Mouse (Mus musculus) WW6 (cell line): ENCODE results near the gene H2afj.
"Not testable (repeated sequence)": the region's sequence is repeated elsewhere in the genome, so short reads cannot be mapped to it uniquely, and the experiment has no call there.

Experiments
- DNase-seq: peaks from one replicate; pipeline ENCODE4 v3.0.0-alpha.2; 2013; ENCODE audit warnings: low read depth, low spot score

H2afj gene

DNA sequence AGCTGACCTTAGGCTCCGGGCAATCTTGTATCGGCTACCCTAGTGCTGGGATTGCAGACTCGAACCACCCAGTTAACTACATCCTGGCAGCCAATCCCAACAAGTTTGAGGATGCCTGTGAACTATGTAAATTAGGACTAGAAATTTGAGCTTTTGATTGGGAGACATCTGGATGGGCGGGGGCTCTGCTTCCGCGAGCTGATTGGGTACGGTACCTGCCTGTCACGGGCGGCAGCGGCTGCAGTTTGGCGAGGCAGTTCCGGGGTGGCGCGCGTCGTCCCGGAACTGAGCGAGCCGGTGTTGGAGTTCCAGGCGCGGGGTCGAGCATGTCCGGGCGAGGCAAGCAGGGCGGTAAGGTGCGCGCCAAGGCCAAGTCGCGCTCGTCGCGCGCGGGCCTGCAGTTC lies at the start of gene H2afj:
Gene H2afj, plus strand, starts transcription at position 231 of the 404 bp plus-strand sequence.
- DNase-seq: peak; percentile 95

DNA sequence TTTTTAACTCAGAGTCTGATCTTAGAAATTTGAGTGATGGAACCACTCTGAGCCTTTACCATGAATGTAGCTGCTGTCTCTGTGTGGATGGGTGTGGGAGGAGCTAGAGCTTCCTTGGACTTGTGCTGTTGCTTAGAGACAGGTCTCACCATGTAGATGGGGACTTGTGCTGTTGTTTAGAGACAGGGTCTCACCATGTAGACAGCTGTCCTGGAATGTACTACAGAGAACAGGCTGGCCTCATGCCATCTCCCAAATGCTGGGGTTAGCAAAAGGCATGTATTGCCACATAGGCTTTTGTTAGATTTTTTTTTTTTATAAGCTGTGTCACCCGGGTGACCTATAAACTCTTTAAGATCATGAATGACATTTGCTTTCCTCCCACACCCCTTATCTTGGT lies 44.1 kb upstream of the H2afj start:
- DNase-seq: no peak

DNA sequence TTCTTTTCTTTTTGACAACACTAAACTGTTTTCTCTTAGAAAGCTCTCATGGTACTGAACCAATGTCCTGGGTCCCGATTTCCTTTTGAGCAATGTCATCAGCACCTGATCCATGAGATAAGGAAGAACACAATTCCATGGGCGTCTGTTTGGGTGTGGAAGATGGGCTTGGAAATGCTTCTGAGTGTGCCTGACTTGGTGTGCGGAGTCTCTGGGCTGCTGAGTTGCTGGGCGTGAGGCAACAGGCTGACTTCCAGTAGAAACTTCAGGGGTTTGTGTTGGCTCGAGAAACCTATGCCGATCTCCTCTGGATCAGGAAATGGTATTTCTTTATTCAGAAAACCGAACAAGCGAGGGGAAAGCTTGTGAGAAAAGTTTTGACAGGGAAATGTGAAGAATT lies 38.9 kb upstream of the H2afj start:
- no peak for DNase-seq

DNA sequence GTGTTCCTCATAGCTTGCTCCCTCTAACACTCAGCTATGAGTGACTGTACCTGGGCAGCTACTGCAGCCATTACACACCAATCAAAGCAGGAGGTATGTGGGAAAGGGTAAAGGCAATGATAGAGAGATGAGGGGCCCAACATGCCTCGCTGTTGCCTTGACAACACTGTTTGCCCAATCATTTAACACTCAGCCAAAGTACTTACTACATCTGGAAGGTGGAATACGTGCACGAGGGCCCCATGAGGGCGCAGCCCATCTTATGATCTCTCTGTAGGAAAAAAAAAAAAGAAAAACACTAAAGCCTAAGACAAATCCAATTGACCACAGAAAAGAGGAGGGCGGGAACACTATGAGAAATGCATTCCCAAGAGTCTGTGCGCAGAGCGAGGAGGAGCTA lies 38.2 kb upstream of the H2afj start:
- DNase-seq: no peak

- DNase-seq: no peak
These were observed 31.7 kb upstream of the H2afj start for GRCm38 (mm10) chr6:136776392-136776791.

DNA sequence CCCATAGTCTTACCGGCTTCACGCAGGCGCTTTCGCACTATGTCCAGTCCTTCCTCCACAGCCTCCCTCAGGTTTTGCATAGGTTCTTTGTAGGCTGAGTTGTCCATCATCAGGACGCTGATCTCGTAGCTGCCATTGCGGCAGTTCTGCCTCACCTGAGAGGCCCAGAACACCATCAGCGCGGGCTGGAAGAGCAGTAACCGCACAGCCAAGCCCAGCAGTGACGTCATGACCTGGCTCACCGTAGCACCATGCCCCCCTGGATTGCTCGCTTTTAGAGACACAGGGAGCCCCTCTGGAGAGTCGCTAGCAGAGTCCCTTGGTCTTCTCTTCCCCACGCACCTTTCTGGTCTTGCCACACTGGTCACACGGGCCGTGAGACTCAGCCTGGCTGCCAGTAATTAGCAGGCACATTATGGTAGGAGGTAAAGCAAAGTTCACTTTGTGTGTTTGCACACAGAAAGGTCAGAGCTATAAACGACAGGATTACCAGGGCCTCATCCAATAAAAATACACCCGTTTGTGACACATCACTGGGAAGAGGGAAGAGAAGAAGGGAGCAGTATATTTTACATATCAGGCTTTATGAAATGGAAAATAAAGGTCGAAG lies 26.6 kb upstream of the H2afj start, which contains the start of gene Gucy2c:
Gene Gucy2c, minus strand, starts transcription at position 389 of the 610 bp plus-strand sequence.
- DNase-seq: no peak

GRCm38 (mm10) chr6:136782146-136782545 lies 25.9 kb upstream of the H2afj start:
- no peak for DNase-seq

DNA sequence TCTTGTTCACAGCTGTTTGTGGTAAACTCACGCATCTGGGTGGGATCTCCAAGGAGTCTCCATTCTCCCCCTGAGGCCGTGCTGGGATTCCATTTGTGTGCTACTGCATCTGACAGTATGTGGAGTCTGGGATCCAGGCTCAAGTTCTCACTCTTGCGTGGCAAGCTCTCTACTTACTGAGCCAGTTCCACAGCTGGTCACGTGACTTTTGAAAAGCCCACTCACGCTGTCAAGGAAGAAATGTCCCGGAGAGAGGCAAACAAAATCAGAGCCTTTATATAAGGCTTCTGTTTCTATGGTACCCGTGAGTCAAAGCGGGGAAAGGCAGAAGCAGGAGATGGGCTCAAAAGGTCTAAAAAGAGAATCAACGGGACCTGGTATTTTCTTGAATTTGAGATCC lies 25.3 kb upstream of the H2afj start:
- no peak for DNase-seq

DNA sequence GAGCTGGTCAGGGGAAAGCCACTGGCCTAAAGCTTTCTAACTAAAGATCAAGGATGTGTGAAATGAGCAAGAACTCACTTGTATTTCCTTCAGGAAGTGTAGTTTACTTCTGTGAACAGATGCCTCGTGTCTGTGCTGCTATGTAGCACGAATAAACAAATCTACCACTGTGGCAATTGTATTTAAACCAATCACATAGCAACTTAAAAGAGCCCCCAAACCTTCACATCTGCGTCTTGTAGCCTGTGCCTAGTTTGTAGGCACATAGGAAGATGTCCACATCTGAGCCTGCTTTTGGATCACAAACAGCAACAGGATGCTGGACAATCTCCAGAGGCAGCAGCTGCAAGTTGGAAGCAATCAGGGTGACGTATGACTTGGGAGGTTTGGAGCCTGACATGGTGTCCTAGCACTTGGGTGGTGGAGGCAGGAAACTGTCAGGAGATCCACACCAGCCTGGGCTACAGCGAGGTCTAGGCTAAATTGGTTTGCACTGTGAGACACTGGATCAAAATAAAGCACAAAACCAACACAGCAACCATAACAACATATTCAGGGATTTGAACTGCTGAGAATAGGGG lies 18.6 kb upstream of the H2afj start:
- no peak for DNase-seq

- DNase-seq: no peak
These were observed 14.9 kb upstream of the H2afj start for GRCm38 (mm10) chr6:136792884-136793758.

DNA sequence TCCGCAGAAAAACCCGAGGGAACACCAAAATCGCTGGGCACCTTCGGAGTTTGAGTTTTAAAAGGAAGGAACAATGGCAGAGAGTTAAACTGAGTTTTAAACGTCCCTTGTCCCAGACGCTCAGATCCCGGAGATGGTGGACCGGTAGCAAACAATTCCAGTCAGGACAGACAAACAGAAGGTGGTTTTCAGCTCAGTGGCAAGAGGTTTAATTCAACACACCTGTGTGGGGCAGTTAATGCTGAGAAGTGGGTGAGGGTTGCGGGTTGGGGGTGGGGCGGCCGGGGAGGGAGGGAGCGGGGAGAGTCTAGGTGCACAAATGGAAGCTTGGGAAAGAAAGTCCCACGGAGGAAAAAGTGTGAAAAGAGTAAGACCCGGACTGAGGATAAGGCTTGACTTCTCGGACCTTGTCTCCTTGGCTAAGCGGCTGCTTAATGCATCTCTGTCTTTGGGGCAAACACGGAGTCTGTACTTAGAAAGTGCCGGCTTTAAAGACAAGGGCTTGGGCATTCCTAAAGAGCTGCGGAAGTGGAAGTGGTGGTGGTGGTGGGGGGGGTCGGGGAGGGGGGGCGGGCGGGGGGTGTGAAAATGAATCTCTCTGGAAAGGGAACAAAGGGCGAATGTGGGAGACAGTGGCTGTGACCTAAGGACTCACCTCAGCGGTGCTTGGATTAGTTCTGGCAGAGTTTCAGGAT lies 14.1 kb upstream of the H2afj start:
- no peak for DNase-seq

GRCm38 (mm10) chr6:136795110-136795509 lies 12.9 kb upstream of the H2afj start:
- DNase-seq: no peak

DNA sequence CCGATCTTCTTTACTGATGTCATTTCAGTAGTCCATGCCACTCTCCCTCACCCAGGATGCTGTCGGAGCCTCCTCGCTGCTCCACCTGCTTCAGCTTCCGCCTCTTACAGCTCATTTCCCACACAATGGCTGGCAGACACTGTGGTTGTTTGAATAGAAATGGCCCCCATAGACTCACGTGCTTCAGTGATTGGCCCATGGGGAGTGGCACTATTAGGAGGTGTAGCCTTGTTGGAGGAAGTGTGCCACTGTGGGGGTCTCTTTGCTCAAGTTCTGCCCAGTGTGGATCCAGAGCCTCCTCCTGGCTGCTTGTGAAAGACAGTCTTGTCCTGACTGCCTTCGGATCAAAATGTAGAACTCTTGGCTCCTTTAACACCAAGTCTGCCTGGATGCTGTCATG lies 12.2 kb upstream of the H2afj start:
- no peak for DNase-seq

DNA sequence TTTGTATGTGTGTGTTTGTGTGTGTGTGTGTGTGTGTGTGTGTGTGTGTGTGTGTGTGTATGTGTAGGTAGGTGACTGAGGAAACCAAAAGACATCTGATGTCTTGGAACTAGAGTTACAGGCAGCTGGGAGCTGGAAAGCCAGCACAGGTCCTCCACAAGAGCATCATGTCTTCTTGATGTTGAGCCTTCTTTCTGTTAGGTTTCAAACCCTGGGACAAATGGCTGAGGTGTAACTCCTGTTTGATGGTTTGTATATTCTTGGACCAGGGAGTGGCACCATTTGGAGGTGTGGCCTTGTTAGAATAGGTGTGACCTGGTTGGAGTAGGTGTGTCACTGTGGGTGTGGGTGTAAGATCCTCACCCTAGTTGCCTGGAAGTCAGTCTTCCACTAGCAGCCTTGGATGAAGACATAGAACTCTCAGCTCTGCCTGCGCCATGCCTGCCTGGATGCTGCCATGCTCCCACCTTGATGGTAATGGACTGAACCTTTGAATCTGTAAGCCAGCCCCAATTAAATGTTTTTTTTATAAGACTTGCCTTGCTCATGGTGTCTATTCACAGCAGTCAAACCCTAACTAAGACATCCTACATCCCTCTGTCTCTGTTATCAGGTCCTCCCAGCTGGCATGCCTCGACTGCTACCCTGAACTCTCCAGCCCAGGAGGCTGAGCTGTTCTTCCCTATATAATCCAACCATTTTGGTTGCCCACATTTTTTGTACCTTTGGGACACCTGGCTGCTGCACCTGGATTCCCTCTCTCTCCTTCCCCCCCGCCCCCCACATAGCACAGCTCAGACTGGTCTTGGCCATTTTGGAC lies 10.0 kb upstream of the H2afj start:
- DNase-seq: not testable (repeated sequence)

- DNase-seq: no peak
These were observed 7.3 kb upstream of the H2afj start for GRCm38 (mm10) chr6:136800710-136801109.

GRCm38 (mm10) chr6:136801274-136801673 lies 6.8 kb upstream of the H2afj start:
- DNase-seq: no peak

GRCm38 (mm10) chr6:136803093-136803738 lies 4.8 kb upstream of the H2afj start:
- no peak for DNase-seq

DNA sequence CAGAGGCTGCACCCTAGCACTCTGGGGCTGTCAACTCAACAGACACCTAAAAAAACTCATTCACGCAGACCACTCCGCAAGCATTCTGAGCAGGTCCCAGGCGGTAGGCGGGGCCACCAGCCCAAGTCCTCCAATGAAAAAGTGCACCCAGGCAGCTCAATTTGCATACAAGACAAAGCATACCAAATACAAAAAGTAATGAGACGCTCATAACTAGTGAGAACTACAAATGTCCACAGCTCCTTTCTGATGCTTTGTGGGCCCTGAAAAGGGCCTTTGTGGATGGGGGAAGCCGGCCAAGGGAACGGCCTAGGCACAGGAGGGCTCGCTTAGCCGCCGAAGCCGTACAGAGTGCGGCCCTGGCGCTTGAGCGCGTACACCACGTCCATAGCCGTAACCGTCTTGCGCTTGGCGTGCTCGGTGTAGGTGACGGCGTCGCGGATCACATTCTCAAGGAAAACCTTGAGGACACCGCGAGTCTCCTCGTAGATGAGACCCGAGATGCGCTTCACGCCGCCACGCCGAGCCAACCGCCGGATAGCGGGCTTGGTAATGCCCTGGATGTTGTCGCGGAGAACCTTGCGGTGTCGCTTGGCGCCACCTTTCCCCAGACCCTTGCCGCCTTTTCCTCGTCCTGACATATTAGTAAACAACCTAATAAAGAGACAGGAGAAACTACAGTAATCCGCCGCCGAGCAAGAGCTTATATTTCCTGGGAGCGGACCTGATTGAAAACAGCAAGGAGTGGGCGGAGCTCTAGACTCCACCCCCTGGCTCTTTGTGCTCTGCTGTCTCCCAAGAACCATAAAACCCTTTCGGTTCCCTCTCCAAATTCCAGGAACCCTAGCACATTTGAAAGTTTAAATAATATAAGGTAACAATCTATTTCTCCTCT lies 4.1 kb upstream of the H2afj start, which contains the start of gene Hist4h4:
Gene Hist4h4, minus strand, starts transcription at position 677 of the 895 bp plus-strand sequence.
- peak; percentile 90 for DNase-seq

GRCm38 (mm10) chr6:136804705-136805408 lies 3.2 kb upstream of the H2afj start:
- DNase-seq: no peak
